Mouse (Mus musculus): ENCODE measurements at regions not wholly inside any gene's neighbourhood (a gene's known extent, or its start where the extent isn't known, plus 50 kb on each side); places are given as distances from the start of the nearest gene placed in this dataset.

DNA sequence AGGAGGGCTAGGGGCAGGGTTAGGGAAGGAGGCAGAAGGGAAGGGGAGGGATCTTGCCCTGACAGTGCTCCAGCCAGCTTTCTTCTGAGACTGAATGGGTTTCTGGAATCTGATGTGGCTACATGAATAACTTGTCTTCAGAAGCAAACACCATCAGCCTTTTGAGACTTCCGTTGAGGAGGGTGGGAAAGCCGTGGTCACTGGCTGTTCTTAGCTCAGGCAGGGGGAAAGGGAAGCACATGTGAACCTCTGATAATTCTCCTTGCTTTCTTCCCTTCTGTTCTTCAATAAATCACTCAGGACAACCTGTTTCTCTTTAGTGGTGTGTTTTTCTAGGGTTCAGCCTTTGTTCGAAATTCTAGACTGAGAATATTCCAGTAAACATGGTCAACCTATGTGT is 148.9 kb downstream of the Bcl11a start:
- no peak for ATAC-seq (ENCODE audit: extremely low read depth, insufficient number of reproducible peaks, low FRiP score, poor library complexity, severe bottlenecking)

DNA sequence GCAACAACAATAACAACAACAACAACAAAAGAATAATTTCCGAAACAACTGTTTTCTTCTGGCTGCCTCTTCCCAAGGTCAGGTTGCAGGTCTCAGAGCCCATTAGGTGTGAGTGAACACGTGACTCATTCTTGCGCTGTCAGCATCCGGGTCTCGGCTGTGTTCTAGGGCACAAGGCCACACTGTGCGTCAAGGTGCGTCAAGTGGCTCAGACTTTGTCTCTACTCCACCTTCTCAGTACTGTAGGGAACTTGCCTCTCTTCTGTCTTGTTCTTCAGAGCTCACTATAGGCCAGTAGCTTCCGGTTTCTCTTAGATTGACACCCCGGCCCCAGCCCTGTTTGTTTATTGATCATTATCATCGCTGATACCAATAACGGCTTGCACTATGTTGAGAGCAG is 155.5 kb downstream of the Bcl11a start:
- ATAC-seq (ENCODE audit: extremely low read depth, insufficient number of reproducible peaks, low FRiP score, poor library complexity, severe bottlenecking) = no peak

DNA sequence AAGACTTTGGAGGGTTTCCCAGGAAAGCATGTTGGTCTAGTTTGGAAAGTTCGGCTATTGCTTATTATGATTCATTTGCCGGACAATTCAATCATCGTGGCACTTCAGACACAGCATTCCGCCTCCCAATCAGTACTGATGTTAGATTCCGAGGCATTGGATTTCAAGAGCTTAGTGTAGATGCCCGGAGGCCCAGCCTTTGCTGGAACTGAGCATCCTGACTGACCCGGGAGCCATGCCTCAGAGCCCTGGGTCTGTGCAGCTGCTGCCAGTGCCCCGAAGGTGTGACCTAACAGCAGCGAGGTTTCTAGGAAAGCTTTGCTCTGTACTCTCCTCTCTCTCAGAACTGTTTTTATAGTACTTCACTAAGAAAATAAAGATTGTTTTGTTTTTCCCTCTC is 156.0 kb downstream of the Bcl11a start:
- no peak for ATAC-seq (ENCODE audit: extremely low read depth, insufficient number of reproducible peaks, low FRiP score, poor library complexity, severe bottlenecking)

DNA sequence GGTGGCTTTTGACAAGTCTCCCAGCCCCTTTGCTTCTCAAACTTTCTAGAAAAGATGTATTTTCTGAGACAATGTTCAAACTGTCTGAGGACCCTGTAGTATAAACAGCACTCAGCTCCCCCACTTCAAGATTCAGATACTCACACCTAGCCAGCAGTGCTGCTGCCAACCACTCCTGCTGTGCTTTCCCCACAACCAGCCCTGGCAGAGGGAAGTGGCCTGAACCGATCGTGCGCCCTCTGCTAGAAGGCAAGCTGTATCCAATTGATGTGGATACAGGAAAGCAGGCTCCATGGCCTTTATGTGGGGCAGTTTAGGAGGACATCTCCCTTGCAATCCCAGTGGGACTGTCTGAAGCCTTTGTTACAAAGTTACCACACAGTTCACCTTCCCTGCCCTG is 156.6 kb downstream of the Bcl11a start:
- no peak for ATAC-seq (ENCODE audit: extremely low read depth, insufficient number of reproducible peaks, low FRiP score, poor library complexity, severe bottlenecking)

DNA sequence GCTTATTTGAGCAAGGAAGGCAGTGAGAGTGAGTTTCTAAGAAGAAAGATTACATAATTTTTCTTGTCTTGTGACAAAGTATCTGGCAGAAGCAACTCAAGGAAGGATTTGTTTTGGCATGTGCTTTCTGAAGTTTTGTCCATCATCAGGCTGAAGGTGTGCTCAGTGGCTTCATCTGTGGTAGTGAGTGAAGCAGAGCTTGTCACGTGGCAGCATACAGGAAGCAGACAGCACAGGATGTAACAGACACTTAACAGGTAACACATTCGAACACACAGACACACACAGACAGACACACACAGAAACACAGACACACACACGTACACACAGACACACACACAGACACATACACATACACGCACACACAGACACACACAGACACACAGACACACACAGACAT is 157.5 kb downstream of the Bcl11a start:
- peak; percentile 86 for ATAC-seq (ENCODE audit: extremely low read depth, insufficient number of reproducible peaks, low FRiP score, poor library complexity, severe bottlenecking)

DNA sequence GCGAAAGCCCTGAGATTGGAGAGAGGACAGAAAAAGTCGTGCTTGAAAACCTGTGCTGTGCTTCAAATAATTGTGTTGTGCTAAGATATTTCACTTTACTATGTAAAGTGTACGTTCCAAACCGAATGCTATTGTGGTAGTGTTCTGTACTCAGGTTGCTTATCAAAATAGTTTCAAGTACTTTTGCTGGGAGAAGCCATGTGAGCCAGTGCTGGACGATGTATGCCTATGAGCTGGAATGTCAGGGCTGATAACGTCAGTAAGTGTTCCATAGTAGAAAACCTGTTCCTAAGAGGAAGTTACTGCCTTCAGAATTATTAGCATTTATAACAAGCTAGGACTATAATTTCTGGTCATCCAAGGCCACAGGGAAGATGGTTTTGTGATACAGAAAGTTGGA is 161.8 kb downstream of the Bcl11a start:
- ATAC-seq (ENCODE audit: extremely low read depth, insufficient number of reproducible peaks, low FRiP score, poor library complexity, severe bottlenecking) = no peak

DNA sequence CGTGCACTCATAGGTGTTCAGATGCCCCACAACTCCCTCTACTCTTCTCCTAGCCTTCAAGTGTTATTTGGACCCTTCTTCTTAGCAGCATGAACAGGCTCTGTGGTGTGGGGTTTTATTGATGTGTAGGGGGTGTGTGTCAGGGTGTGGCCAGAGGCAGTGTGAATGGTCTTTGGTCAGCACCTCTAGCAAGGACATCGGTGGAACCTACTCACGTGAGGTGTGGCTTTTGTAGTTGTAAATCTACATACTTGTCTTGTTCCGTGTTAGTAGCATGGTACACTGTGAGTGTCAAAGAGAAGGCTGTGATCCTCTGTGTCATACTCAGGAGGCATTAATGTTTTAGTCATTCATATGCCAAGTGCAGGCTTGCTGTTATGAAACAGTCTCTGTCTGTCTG is 164.2 kb downstream of the Bcl11a start:
- no peak; the same call in 1 of the 2 replicates for ATAC-seq (ENCODE audit: extremely low read depth, insufficient number of reproducible peaks, low FRiP score, poor library complexity, severe bottlenecking)

DNA sequence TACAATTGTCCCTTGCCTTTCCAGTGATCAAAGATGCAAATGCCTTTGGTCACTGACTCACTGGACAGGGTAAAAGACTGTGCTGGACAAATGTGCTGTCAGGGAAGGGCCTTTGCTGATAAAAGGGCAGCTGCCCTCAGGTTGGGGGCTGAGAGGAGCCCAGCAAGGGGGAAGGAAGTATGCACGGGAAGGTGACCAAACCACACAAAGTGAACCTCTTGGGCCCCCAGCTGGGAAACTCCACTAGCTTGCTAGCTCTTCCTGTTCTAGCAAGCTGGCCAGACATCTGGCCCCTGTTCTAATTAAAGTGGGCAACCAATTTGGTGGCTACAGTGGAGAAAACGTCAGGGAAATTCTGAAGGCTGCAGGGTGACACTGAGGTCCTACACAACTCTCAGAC is 165.0 kb downstream of the Bcl11a start:
- ATAC-seq (ENCODE audit: extremely low read depth, insufficient number of reproducible peaks, low FRiP score, poor library complexity, severe bottlenecking) = peak; percentile 42; the same call in 1 of the 2 replicates

DNA sequence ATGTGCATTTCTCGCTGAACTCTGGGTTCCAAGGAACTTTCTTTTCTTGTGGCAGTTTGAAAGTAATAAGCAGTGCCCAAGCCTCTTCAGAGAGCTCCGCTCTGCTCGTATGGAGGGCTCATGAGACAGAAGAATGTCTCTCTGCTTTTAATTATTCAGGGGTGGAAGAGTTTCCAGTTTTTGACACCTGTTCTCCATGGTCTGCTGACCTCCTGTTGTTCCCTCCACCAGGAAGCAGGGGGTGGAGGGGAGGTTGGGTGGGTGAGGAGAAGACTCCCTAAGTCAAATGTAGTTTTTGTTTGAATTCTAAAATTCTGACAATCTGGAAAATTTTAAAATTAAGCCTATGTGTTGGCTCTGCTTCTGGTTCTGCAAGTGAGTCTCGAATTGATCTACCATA is 167.5 kb downstream of the Bcl11a start:
- ATAC-seq (ENCODE audit: extremely low read depth, insufficient number of reproducible peaks, low FRiP score, poor library complexity, severe bottlenecking) = no peak

DNA sequence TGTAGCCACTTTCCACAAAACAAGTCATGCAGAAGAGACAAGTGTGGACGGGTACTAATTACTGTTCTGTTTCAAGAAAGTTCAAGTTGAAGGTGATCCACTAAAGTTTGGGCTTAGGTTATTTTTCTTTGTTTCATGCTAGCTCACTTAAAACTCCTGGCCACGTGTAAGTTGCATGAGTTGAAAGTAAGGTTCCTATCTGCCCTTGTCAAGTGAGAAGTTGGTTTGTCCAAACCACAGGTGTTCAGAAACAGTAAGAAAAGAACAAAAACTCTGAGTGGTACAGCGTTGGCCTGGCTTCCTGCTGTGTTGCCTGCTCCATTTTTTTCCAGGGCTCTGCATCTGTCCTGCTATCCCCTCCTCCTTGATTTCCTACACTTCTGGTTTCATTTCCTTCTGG is 168.5 kb downstream of the Bcl11a start:
- ATAC-seq (ENCODE audit: extremely low read depth, insufficient number of reproducible peaks, low FRiP score, poor library complexity, severe bottlenecking) = no peak

DNA sequence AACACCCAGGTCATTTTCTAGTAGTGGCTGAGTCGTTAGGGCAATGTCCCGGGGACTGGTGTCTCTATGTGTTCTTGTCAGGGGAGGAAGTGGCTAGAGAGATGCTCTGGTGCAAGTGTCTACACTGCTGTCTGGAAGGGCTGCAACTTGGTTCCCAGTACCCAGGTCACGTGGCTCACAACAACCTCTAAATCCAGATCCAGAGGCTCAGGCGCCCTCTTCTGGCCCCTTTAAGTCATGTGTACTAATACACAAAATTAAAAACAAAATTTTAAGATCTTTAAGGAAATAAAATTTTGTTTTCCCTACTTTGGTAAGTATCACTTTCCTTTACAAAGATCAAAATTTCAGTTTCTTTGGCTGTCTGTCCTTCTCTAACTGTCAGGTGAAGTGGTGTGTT is 169.4 kb downstream of the Bcl11a start:
- ATAC-seq (ENCODE audit: extremely low read depth, insufficient number of reproducible peaks, low FRiP score, poor library complexity, severe bottlenecking) = no peak

DNA sequence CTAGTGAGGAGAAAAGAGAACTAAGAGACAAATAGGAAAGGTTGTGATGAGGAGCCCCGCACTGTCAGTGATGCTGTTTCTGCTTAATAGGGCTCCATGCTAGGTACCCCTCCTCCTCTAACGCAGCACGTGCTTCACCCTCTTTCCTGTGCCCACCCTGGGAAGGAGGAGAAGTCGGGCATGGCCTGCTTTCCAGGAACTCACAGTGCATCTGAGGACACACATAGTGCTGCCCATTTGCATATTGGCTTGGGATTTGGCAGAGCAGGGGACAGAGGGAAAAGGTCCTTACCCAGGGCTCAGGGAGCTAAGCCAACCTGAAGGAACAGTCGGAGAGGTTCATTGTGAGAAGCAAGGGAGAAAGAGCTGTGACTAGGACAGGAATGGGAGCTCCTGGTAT is 173.7 kb downstream of the Bcl11a start:
- ATAC-seq (ENCODE audit: extremely low read depth, insufficient number of reproducible peaks, low FRiP score, poor library complexity, severe bottlenecking) = no peak

DNA sequence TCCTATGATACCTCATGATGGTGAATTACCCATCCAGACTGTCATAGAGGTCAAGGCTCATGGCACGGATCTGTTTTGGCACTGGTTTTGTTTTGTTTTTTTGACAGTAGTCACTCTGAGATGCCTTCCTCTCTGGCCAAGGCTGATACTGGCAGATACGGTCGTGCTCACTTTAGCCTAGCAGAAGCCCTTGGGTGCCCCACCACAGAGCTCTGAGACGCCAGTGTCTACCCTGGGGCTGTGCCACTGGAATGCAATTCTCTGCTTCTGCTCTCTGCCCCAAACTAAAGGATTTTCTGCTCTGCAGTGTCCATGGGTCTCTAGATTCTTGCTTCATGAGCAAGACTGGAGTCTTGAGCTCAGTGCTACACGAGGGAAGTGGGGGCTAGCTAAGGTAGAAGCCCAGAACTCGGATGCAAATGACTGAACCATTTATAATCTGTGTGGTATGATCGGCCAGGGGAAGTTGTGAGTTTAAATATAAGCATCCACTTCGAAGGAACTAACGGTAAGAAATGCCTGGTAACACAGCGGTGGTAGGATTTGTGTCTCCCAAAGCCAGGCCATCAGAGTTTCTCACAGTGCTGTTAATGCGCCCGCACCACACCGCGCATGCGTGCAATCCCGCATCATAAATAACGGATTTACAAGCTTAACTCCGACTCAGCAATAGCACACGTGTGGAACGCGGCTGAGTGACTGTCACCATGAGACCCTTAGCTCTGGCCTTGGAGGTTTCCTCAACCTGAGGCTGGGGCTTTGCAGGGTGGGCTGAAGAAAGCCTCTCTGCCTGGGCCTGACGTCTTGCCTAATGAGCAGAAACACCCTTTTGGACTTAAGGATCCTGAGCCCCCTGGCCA is 177.6 kb downstream of the Bcl11a start:
- ATAC-seq (ENCODE audit: extremely low read depth, insufficient number of reproducible peaks, low FRiP score, poor library complexity, severe bottlenecking) = peak; percentile 57

DNA sequence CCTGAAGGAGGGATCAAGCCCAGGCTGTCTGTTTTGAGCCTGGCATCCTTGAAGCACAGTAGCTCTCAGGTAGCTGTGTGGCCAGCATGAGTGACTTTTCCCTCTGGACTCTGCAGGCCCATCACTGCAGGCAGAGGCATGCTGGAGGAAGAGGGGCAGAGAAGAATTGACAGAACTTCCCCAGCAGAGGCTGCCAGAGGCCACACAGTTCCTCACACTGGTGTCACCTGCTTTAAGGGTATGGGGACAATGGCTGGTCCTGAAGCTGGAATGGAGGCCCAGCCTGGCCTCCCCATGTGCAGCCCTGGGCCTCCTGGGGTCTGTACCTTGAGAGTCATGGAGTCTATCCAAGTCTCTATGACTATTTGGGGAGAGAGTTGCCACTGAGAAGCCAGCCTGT is 179.9 kb downstream of the Bcl11a start:
- peak; percentile 59; the same call in 1 of the 2 replicates for ATAC-seq (ENCODE audit: extremely low read depth, insufficient number of reproducible peaks, low FRiP score, poor library complexity, severe bottlenecking)

DNA sequence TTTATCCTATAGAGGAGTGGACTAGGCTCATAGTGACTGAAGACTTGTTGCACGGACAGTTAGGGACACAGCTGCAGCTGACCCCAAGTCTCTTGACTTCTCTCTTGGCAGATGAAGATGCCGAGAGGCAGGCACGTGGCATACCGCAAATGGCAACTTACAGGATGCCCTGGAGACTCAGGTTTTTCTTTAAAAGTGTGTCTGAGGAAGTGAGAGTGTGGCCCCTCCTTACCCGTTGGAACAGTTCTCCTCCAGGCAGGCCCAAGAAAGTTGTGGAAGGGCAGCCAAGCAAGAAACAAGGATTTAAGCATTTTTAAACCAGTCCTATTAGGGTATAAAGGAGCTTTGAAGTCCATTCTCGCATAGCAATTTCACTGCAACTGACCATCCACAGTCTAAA is 180.5 kb downstream of the Bcl11a start:
- no peak for ATAC-seq (ENCODE audit: extremely low read depth, insufficient number of reproducible peaks, low FRiP score, poor library complexity, severe bottlenecking)

DNA sequence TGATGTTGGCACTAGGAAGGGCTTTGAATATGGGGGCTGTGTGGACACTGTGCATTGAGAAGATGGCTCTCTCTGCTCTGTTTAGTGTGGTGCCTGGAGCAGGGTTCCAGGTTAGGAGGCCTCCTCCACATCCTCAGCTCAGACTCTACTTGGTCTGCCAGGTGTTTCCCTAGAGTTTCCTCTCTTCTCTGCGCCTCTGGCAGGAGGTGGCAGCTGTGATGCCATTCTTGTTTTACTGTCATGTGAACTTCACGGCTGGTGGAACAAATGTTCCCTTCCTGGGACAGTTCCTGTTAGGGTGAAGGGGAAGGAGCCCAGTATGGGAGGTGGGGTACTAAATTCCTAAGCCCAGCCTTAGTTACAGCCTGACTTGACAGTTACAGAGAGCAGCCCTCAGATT is 181.8 kb downstream of the Bcl11a start:
- ATAC-seq (ENCODE audit: extremely low read depth, insufficient number of reproducible peaks, low FRiP score, poor library complexity, severe bottlenecking) = no peak

DNA sequence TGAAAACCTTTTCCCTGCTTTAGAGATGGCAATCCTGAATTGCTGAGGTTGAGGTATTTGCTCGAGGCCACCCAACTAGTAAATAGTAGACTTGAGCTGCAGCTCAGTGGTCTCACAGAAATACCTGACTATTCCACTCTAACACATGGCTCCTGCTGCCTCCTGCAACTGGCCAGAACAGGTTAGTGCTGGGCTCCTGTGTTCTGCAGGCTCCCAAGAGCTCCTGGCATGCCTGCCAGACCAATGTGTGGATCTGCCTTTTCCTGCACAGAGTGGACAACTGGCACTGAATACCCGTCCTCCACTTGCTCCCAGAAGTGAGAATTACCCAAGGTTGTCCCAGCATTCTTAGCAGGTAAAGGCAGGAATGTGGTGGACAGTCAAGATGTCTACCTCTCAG is 191.2 kb downstream of the Bcl11a start:
- no peak for ATAC-seq (ENCODE audit: extremely low read depth, insufficient number of reproducible peaks, low FRiP score, poor library complexity, severe bottlenecking)

DNA sequence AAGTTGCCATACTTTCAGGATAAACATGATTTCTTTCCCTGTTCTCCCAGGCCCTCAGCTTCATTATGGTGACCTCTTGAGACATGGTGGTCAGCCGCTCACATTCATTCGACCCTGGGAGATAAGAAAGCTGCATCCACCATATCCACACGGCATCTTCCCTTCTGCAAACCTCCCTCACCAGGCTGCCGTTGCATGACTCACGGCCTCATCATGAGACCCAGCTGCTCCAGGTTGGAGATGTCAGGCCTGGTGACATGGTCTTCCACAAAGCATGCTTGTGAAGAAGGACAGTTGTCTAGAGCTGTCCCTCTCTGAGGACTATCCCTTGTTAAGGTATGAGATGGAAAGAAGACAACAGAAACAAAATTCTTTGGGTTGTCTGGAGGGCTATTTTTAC is 203.8 kb downstream of the Bcl11a start:
- no peak for ATAC-seq (ENCODE audit: extremely low read depth, insufficient number of reproducible peaks, low FRiP score, poor library complexity, severe bottlenecking)

DNA sequence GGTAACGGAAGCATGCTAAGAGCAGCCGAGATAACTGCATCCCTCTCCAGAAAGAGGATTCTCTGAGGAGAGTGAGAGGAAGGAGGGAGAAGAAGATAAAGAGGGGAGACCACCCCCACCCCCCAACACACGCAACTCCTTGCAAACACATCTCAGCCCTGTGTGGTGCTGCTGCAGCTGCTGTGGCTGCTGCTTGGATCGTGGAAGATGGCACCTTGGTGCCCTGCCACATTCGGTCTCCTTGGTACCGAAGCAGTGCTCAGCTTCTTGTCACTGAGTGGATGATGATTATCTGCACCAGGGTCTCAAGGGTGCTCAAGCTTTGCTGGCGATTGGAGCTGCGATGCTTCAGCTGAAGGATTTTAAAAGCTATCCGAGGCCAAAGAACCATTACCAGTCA is 204.7 kb downstream of the Bcl11a start:
- no peak for ATAC-seq (ENCODE audit: extremely low read depth, insufficient number of reproducible peaks, low FRiP score, poor library complexity, severe bottlenecking)

DNA sequence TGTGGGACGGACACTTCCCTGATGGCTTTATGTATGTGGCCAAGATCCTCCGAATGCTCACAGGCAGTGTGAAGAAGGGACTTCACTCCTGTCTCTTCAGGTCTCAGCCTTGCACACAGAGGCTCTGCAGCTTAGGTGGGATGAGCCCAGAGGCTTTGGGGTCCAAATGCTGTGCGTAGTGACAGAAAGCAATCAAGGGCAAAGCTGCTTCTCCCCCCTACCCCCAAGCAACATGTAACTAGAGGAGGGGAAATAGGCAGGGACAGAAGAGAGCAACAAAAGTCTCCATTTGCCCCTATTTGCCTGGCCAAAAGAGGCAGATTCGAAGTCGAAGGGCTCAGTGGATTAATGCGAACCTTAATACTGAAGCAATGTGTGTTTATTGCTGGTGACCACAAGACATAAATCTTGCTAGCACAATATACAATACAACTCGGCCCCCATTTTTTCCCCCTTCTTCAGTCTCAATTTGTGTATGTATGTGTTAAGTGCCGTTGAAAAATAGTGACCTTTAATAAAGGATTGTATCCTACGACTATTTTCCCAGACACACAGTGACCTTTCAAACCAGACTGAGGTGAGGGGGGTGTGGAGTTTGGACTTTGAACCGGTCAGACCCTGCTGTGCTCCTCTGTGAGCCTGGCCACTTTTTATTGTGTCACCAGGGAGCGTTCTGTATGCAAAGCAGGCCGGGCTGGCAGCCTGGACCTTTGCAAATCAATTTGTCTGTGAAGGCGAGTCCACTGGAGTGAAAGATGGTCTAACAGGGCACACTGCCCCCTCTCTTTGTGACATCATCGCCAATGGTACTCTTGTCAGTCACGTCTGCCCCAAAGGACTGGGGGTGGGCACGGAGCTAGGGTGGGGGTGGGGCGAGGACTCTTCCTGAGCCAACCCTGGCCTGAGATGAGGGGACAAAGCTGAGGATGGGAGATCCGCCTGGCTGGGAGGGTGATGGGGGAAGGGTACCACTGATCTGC is 208.6 kb downstream of the Bcl11a start:
- ATAC-seq (ENCODE audit: extremely low read depth, insufficient number of reproducible peaks, low FRiP score, poor library complexity, severe bottlenecking) = no peak

Measured in neutrophil, adult 5-6 weeks (primary cell).